Mouse (Mus musculus) kidney, embryonic 15.5 days (tissue): ENCODE measurements around the gene Zan. TPM values are rescaled to one million over a fixed set of nuclear protein-coding genes. Genes with fewer than 3 reads are reported as not detected.

Experiments
- ATAC-seq: fragments of 200-750 bp; cut with Nextera tagmentation; replicated peaks from 2 replicates; pipeline ENCODE4 v1.8.0; 2017; ENCODE audit warnings: moderate TSS enrichment; ENCODE audit not compliant: low FRiP score
- H3K27ac ChIP-seq: fragments of 300-500 bp; sonication (generic); 2 replicates; pipeline ENCODE4 v1.5.1; 2015; ENCODE audit warnings: mild to moderate bottlenecking, inconsistent platforms
- H3K27me3 ChIP-seq: fragments of 300-500 bp; sonication (generic); 2 replicates; pipeline ENCODE4 v1.6.1; 2015; ENCODE audit warnings: inconsistent platforms
- H3K36me3 ChIP-seq: fragments of 300-500 bp; sonication (generic); 2 replicates; pipeline ENCODE4 v1.6.1; 2015; ENCODE audit warnings: inconsistent platforms
- H3K4me1 ChIP-seq: fragments of 300-500 bp; sonication (generic); 2 replicates; pipeline ENCODE4 v1.6.1; 2015; ENCODE audit warnings: inconsistent platforms
- H3K4me2 ChIP-seq: fragments of 300-500 bp; sonication (generic); 2 replicates; pipeline ENCODE4 v1.6.1; 2015; ENCODE audit warnings: moderate library complexity, mild to moderate bottlenecking, inconsistent platforms
- H3K4me3 ChIP-seq: fragments of 300-500 bp; sonication (generic); replicated peaks from 2 replicates; pipeline ENCODE4 v1.5.1; 2015; ENCODE audit warnings: mild to moderate bottlenecking, inconsistent platforms
- H3K9ac ChIP-seq: fragments of 300-500 bp; sonication (generic); 2 replicates; pipeline ENCODE4 v1.6.1; 2015; ENCODE audit warnings: mild to moderate bottlenecking, inconsistent platforms
- H3K9me3 ChIP-seq: fragments of 300-500 bp; sonication (generic); replicated peaks from 2 replicates; pipeline ENCODE4 v1.6.1; 2016; ENCODE audit warnings: inconsistent platforms
- WGBS: fragments of 180-500 bp; shearing (Covaris S2); methylation state at CpG from one replicate; pipeline ENCODE4 v1.1.7; 2015; ENCODE audit warnings: mixed read lengths; 5-methylcytosine and 5-hydroxymethylcytosine counted together
- polyA plus RNA-seq: library from polyadenylated mRNA; unstranded; fragments of >200 nt; fragmentation: Nextera tagmentation; extraction: Ambion mirVana; gene quantifications from 2 replicates; pipeline ENCODE4 v1.2.1, GENCODE M21; 2015

The Zan gene
- polyA plus RNA-seq, 1 experiment from 2014 or later: 0.06 TPM

DNA sequence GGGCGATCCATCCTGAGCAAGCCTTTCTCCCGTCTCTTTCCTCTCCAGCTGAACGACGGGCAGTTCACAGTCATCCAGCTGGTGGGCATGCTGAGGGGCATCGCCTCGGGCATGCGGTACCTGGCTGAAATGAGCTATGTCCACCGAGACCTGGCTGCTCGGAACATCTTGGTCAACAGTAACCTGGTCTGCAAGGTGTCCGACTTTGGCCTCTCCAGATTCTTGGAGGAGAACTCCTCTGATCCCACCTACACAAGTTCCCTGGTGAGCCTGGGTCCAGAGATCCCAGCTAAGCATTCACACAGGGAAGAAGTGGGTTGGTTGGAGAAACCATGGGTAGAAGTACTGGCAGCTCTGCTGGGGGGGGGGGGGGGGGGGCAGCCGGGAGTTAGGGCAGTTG lies 107.2 kb downstream of the Zan start:
- H3K4me2 ChIP-seq: no peak overlapping the region
- no peak overlapping the region for H3K4me3 ChIP-seq
- H3K9me3 ChIP-seq: no peaks in the 10 kb centered on the region
- ATAC-seq: no peak
- H3K27me3 ChIP-seq: no peaks in the 10 kb centered on the region
- H3K9ac ChIP-seq: no peak overlapping the region
- no peak overlapping the region for H3K27ac ChIP-seq
- peaks cover 3% of the 10 kb centered on the region; the same call in 1 of the 2 replicates for H3K4me1 ChIP-seq
- peaks cover 100% of the 10 kb centered on the region for H3K36me3 ChIP-seq
- 97% methylated on average over 11 of the region's 11 CpGs for WGBS

DNA sequence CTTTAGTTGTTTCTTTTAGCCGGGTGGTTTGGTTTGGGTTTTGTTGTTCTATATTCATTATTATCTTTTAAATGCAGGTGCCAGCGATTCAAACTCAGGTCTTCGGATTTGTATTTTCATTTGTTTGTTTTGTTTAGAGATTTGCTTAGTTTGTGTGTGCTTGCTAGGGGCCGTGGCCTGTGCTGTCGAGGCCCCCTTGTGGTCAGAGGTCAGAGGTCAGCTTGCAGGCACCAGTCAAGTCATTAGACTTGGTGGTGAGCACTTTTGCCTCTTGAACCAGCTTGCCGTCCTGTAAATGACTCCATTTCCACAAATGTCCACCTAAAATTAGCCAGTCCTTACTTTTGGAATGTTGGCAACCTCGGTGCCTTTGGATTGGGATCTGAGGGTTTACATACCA lies 118.5 kb downstream of the Zan start:
- no peak overlapping the region for H3K27ac ChIP-seq
- WGBS: 42% methylated on average over 7 of the region's 7 CpGs
- no peaks in the 10 kb centered on the region for H3K9me3 ChIP-seq
- H3K4me2 ChIP-seq: no peak overlapping the region
- H3K4me1 ChIP-seq: peaks cover 24% of the 10 kb centered on the region
- no peak for ATAC-seq
- peaks cover 97% of the 10 kb centered on the region for H3K36me3 ChIP-seq
- H3K4me3 ChIP-seq: no peak overlapping the region
- H3K27me3 ChIP-seq: no peaks in the 10 kb centered on the region
- no peak overlapping the region for H3K9ac ChIP-seq

DNA sequence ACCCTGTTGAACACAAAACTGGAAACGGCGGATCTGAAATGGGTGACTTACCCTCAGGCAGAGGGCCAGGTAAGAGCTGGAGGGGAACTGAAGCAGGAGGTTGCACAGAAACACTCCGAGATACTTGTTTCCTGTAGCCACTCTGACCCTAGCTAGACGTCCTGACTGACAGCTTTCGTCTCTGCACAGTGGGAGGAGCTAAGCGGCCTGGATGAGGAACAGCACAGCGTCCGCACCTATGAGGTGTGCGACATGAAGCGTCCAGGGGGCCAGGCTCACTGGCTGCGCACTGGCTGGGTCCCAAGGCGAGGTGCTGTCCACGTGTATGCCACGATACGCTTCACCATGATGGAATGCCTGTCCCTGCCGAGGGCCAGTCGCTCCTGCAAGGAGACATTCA lies 122.8 kb downstream of the Zan start:
- no peak overlapping the region for H3K27ac ChIP-seq
- no peak for ATAC-seq
- peaks cover 47% of the 10 kb centered on the region for H3K4me1 ChIP-seq
- H3K27me3 ChIP-seq: no peaks in the 10 kb centered on the region
- no peak overlapping the region for H3K9ac ChIP-seq
- no peaks in the 10 kb centered on the region for H3K9me3 ChIP-seq
- peak overlapping the region; percentile 86 for H3K4me2 ChIP-seq
- H3K4me3 ChIP-seq: no peak overlapping the region
- 83% methylated on average over 17 of the region's 17 CpGs for WGBS
- peaks cover 58% of the 10 kb centered on the region for H3K36me3 ChIP-seq

DNA sequence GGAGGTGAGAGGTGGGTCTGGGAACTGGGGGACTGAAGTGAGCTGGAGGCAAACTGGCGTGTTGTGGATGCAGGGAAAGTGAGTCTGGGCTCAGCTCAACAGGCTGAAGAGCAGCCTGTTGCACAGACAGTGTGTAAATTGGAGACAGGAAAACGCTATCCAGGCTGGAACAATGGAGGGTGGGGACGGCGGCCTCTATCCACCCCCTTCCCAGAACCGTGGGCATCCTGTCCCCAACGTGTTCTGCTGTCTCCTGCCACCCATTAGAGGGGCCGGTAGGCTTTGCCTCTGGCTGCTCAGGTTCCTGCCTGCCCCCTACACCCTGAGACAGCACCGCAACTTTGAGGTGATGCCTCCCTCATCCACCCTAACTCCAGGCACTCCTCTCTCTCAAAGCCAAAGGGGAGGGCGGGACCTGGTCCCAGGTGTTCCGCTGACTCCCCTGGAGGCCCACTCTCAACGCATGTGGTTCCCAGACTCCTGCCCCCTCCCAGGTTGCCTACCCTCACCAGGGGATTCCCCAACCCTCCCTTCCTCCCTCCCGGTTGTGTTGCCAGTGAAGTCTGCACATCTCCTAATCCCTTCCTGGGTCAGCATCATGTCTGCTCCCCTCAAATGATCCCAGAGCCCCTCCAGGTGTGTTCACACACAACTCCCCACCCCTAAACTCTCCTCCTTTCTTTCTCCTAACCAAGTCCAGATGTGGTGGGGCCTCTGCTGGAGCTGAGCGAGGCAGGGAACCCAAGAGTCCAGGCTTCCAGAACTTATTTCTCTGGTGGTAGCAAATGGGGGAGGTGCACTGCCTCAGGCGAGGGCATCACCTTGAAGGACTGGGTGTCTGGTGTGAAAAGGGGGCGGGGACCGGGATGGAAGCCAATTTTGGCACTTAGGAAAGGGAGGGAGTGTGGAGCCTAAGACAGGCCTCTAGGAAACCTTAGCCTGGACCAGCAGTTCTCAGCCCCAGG lies 124.6 kb downstream of the Zan start:
- peak overlapping the region; percentile 94 for H3K27ac ChIP-seq
- peaks cover 40% of the 10 kb centered on the region for H3K36me3 ChIP-seq
- H3K4me3 ChIP-seq: peak overlapping the region; percentile 94
- no peaks in the 10 kb centered on the region for H3K27me3 ChIP-seq
- H3K4me1 ChIP-seq: peaks cover 54% of the 10 kb centered on the region
- no peaks in the 10 kb centered on the region for H3K9me3 ChIP-seq
- peak overlapping the region; percentile 86 for H3K4me2 ChIP-seq
- 6% methylated on average over 16 of the region's 16 CpGs for WGBS
- peak overlapping the region; percentile 94 for H3K9ac ChIP-seq
- no peak for ATAC-seq

DNA sequence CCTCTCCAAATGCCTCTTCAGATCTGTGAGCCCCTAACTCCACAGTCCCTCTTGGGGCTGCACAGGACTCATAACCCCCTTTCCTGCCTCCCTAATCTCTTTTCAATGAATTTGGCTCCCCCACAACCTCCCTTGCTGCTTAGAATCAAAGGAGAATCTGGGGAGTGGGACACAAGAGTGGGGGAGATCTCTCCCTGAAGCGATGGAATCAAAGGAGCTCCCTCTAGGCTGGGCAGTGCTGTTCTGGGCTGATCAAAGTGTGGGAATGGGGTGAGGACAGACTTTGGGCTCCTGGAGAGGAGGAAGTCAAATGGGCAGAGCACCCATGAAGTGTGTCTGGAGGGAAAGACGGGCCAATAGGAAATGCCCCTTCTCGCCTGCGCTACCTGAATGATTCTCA lies 125.5 kb downstream of the Zan start:
- H3K27me3 ChIP-seq: no peaks in the 10 kb centered on the region

DNA sequence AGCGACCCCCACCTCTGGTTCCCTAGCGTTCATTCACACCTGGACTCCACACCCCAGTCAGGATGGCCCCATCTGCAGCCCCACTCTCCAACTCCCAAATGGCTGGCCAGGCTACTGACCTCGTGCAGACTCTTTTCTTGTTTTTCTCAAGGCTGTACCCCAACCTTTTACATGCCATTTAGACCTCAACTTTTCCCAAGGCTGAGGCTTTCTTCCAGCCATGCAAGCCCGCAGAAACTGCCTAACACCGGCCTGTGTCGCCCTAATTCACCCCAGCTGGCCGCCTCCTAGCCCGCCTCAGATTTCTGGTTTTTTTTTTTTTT lies 125.8 kb downstream of the Zan start:
- under 1% methylated on average over 8 of the region's 8 CpGs for WGBS
- Histone ChIP-seq H3K4me2 (peak overlapping the region; percentile 86), H3K9me3 (no peaks in the 10 kb centered on the region), H3K4me1 (peaks cover 66% of the 10 kb centered on the region), H3K36me3 (peaks cover 29% of the 10 kb centered on the region), H3K27me3 (no peaks in the 10 kb centered on the region), H3K27ac (peak overlapping the region; percentile 94), H3K4me3 (peak overlapping the region; percentile 94), H3K9ac (peak overlapping the region; percentile 94)
- no peak for ATAC-seq

More for the DNA sequence above, 125.5 kb downstream of the Zan start:
- 4% methylated on average over 4 of the region's 4 CpGs for WGBS
- H3K4me1 ChIP-seq: peaks cover 63% of the 10 kb centered on the region
- H3K36me3 ChIP-seq: peaks cover 33% of the 10 kb centered on the region
- H3K27ac ChIP-seq: peak overlapping the region; percentile 94
- H3K9ac ChIP-seq: peak overlapping the region; percentile 94
- peak overlapping the region; percentile 94 for H3K4me3 ChIP-seq
- H3K9me3 ChIP-seq: no peaks in the 10 kb centered on the region
- no peak for ATAC-seq
- peak overlapping the region; percentile 86 for H3K4me2 ChIP-seq

DNA sequence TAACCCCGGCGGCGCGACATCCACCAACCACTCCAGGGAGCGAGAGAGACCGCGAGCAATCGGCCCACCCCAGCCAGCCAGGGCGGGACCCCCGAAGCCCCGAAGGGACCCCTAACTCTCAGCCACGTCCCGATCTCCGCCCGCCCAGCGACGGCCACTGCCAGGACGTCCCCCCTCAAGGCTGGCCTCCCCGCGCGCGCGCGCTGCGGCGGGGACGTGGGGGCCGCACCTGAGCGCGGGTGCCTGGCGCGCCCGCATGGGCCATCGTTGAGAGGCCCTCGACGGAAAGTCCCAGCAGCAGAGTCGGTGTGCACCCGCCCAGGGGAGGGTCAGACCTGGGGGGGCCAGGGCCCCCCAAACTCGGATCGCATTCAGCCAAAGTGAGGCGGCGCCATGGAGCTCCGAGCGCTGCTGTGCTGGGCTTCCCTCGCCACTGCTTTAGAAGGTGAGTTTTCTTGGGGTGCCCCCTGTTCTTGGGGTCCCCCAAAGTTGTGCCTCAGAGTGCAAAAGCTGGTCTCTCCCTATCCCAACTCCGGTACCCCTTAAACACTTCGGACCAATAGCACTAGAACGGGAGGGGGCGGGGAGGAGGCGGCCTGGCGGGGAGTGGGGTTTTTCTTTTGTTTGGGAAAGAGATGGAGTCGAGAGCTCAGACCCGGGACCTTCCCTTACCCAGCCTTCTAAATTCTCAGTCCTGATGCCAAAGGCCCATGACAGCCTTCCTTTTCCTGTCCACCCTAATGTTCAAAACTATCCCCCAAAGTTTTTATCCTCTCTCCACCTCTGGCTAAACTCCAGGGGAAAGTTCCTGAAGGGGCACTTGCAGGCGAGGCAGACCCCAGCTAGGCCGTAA lies 126.4 kb downstream of the Zan start:
- peaks cover 72% of the 10 kb centered on the region for H3K4me1 ChIP-seq
- H3K9me3 ChIP-seq: no peaks in the 10 kb centered on the region
- no peaks in the 10 kb centered on the region for H3K27me3 ChIP-seq
- peaks cover 23% of the 10 kb centered on the region for H3K36me3 ChIP-seq
- peak overlapping the region; percentile 86 for H3K4me2 ChIP-seq
- peak; percentile 61 for ATAC-seq
- under 1% methylated on average over 54 of the region's 55 CpGs for WGBS
- H3K9ac ChIP-seq: peak overlapping the region; percentile 94
- H3K27ac ChIP-seq: peak overlapping the region; percentile 94
- H3K4me3 ChIP-seq: peak overlapping the region; percentile 94

DNA sequence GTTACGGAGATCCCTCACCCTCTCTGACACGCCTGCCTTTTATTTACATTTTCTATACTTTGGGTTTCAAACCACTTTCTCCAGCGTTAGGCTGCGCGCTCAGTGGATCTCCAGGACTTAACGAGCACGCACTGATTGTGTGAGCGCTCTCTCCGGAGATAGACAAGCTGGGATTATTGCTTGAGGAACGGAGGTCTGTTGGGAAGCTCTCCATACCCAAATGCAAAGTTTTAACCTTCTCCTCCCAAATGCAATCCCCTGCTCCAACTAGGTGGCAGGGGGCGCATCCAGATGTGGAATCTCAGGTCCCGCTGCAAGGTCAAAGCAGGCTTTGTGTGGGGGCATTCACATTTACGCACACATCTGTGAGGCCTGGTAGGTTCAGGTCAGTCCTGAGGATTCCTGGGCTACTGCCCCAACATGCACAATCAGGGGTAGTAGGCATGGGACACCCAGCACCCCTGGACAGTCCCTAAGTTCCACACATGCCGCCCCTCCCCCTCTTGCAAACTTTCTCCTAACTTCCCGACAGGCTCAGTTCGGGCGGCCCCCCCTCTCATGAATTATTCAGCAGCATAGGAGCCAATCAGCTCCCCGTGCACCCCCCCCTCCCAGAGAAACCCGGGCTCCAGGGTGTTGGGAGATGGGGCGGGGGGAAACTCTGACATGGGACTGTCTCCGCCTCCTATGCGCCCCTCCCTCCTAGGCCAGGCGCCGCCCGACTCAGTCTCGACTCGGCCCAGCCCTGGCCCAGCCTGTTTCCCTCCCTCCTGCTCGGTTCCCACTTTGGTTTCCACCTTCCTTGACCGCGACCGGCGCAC lies 127.3 kb downstream of the Zan start, which contains the start of gene Ephb4:
Ephb4 (plus strand) TSS at position 726 of the 821 bp plus-strand sequence.
- Histone ChIP-seq H3K4me1 (peaks cover 73% of the 10 kb centered on the region), H3K9me3 (no peaks in the 10 kb centered on the region), H3K36me3 (peaks cover 15% of the 10 kb centered on the region), H3K9ac (peak within 1 kb of the TSS; percentile 94), H3K27ac (peak within 1 kb of the TSS; percentile 94), H3K4me3 (peak within 1 kb of the TSS; percentile 94), H3K27me3 (no peaks in the 10 kb centered on the region), H3K4me2 (peak within 1 kb of the TSS; percentile 86)
- peak; percentile 97 for ATAC-seq
- WGBS: 1% methylated on average over 31 of the region's 32 CpGs

DNA sequence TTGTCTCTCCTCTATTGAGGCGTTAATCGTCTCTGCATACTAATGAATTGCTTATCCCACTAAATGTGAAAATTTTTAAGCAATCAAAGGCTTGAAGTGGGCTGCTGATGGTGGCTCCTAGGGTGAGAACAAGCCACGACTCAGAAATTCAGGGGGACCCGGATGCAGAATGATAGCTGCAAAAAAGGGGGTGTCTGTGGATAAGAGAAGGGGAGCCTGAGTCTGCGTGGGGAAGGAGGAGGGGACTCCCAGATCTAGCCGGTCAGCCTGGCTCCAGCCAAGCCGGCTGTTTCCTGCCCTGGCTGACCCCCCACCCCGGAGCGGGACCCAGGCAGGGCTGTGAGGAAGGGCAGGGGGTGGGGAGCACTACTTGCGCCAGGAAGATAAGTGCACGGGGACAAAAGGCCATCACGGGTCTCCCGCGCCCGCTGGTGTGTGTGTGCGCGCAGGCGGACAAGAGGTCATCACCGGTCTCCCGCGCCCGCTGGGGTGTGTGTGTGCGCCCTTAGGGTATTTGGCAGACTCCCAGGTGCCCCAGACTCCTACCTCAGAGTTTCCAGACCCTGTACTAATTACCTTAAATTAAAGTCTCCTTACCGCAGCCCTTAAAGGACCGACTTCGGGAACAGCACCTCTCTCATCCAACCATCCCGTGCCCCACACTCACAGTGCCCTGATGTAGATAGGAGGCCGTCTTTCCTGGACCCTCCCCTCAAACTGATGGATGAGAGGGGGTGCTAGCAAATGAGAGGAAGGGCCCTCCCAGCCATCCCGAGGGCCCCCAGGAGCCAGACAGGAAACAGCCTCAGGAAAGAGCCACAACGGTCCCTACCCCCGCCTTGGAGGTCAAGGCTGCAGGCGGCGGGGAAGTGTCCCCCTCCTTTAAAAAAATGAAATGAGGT lies 128.1 kb downstream of the Zan start:
- Histone ChIP-seq H3K4me3 (peak overlapping the region; percentile 94), H3K27ac (peak overlapping the region; percentile 94), H3K9me3 (0 out of 2 replicates have a peak, but pooled peaks cover 2% of the 10 kb centered on the region), H3K36me3 (peaks cover 6% of the 10 kb centered on the region; the same call in 1 of the 2 replicates), H3K9ac (peak overlapping the region; percentile 24), H3K4me1 (peaks cover 65% of the 10 kb centered on the region), H3K27me3 (no peaks in the 10 kb centered on the region), H3K4me2 (peak overlapping the region; percentile 86)
- 1% methylated on average over 33 of the region's 33 CpGs for WGBS
- ATAC-seq: peak; percentile 15

DNA sequence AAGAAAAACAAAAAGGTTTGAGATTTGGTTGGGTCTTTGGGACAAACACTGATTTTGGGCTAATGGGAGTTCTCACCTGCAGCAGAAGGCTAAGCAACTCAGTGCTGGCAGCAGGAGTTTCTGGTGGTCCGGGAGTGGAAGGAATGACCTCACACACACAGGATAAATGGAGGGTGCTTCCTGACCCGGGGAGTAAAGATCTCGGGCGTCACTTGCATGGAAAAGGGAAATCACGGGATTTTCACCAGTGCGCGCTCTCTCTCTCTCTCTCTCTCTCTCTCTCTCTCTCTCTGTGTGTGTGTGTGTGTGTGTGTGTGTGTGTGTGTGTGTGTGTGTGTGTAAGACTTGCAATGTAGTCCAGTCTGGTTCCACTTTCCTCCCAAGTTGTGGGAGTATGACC lies 129.0 kb downstream of the Zan start:
- Histone ChIP-seq H3K4me2 (peak overlapping the region; percentile 86), H3K36me3 (no peaks in the 10 kb centered on the region), H3K9me3 (0 out of 2 replicates have a peak, but pooled peaks cover 2% of the 10 kb centered on the region), H3K27me3 (no peaks in the 10 kb centered on the region), H3K4me1 (peaks cover 60% of the 10 kb centered on the region), H3K4me3 (peak overlapping the region; percentile 94), H3K9ac (no peak overlapping the region), H3K27ac (peak overlapping the region; percentile 94)
- WGBS: 10% methylated on average over 7 of the region's 7 CpGs
- ATAC-seq: no peak
